Mouse (Mus musculus): ENCODE results near the gene Olfm2. TPM values are rescaled to one million over a fixed set of nuclear protein-coding genes. Genes with fewer than 3 reads are reported as not detected.
"Not testable (repeated sequence)": the region's sequence is repeated elsewhere in the genome, so short reads cannot be mapped to it uniquely, and the experiment has no call there.

Gene Olfm2
- total RNA-seq, 2 experiments from 2014 or later = 73.0 to 73.1 TPM

GRCm38 (mm10) chr9:20703832-20704380, 42.2 kb downstream of the Olfm2 start:
- DNase-seq (ENCODE audit: low spot score in 2 of 2) = peak in 1 of 2 experiments; percentile 52

GRCm38 (mm10) chr9:20697466-20697865, 48.7 kb downstream of the Olfm2 start:
- no peak for DNase-seq (ENCODE audit: low spot score in 2 of 2)

- no peak for DNase-seq (ENCODE audit: low spot score in 2 of 2)
Observed at GRCm38 (mm10) chr9:20696107-20696712, 49.9 kb downstream of the Olfm2 start.

DNA sequence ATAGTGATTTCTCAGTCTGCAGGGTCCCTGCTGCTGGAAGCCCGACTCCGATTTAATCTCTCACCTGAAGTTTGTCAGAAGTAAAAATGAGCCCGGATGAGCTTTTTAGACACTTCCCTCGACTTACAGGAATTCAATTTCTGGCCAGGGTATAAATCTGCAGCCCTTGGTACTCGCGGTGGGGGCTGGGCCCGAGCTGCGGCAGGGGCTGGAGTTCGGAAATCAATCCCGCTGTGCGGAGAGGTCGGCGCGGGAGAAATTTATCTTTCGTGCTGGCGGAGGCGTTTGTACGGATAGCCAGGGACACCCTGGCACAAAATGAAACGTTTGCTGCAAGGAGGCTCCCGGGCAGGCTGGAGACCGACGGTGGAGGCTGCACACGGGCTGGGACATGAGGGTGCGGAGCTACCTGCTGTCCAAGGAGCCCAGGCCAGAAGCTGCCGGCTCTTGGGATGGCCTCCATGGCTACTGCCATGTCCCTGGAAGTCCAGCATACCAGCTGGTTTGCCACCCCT, 51.4 kb downstream of the Olfm2 start:
- no peak for DNase-seq (ENCODE audit: low spot score in 2 of 2)

GRCm38 (mm10) chr9:20692863-20693262, 53.3 kb downstream of the Olfm2 start:
- DNase-seq (ENCODE audit: low spot score in 2 of 2) = no peak

DNA sequence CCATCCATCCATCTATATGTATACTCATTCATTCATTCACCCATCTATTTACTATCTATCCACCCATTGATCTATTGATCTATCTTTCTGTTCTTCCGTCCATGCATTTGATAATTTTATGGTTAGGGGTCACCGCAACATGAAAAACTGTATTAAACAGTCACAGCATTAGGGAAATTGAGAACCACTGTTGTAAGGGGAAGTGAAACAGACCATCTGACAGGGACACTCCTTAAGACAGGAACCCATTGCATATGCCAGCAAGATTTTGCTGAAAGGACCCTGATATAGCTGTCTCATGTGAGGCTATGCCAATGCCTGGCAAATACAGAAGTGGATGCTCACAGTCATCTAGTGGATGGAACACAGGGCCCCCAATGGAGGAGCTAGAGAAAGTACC, 55.7 kb downstream of the Olfm2 start:
- DNase-seq (ENCODE audit: low spot score in 2 of 2) = not testable (repeated sequence)

DNA sequence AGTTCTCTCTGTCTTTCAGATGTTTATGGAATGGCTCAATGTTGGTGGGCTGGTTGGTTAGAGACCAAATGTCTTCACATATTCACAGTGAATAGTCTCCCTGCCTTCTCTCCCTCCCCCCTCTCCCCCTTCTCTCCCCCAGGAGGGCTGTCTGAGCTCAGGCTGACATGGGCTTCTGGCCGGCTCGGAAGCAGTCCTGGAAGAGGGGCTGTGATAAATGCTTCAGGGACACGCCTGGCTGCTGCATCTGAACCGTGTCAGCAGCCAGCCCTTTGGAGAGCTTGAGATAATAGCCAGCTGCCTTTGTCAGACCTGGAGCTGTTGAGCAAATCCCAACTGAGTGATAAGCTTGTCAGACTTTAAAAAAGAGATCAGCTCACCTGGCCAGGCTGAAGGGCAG, 56.2 kb downstream of the Olfm2 start:
- no peak for DNase-seq (ENCODE audit: low spot score in 2 of 2)

DNA sequence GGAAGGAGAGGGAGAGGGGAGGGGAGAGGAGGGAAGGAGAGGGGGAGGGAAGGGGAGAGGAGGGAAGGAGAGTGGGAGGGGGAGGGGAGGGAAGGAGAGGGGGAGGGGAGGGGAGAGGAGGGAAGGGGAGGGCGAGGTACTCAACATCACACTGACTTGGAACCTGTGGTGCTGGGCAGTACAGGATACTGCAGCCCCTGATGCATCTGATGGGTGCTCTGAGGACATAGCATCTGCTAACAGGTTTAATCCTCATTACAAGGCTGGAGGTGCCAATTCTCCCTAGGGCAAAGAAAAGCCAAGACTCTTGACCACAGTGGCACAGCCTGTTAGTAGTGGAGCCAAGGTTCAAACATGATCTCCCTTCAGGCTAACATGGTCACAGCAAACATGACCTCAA, 56.7 kb downstream of the Olfm2 start:
- no peak for DNase-seq (ENCODE audit: low spot score in 2 of 2)

- no peak for DNase-seq (ENCODE audit: low spot score in 2 of 2)
Observed at GRCm38 (mm10) chr9:20685081-20685861, 60.9 kb downstream of the Olfm2 start.

GRCm38 (mm10) chr9:20682389-20682722, 63.8 kb downstream of the Olfm2 start:
- no peak for DNase-seq (ENCODE audit: low spot score in 2 of 2)

DNA sequence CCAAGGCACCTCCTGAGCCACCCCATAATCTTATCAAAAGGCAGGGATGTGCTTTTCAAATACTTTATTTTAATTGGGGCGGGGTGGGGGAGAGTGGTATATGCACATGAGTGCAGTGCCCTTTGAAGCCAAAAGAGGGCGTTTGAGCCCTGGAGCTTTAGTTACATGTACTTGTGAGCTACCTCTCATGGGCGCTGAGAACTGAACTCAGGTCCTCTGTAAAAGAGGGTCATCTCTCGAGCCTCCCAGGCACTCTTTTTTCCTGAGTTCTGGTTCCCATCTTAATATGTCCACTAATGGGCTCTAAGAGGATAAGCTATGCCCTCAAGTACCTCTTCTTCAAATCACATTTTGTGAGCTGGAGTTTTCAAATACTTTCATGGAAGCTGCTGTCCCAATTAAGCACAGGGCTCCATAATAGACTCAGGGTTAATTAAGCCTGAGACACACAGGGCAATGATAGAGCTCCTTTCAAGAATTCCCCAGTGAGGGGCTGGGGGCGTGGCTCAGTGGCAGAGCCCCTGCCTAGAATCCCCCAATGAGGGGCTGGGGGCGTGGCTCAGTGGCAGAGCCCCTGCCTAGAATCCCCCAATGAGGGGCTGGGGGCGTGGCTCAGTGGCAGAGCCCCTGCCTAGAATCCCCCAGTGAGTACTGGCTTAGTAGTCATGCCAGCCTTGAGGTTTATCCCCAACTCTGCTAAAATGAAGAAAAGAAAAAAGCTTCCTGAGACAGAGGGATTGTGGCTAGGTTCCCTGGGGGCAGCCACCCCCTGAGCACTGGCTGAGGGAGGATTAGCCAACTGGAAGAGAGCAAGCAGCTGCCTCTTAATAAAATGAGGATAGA, 64.4 kb downstream of the Olfm2 start:
- no peak for DNase-seq (ENCODE audit: low spot score in 2 of 2)

DNA sequence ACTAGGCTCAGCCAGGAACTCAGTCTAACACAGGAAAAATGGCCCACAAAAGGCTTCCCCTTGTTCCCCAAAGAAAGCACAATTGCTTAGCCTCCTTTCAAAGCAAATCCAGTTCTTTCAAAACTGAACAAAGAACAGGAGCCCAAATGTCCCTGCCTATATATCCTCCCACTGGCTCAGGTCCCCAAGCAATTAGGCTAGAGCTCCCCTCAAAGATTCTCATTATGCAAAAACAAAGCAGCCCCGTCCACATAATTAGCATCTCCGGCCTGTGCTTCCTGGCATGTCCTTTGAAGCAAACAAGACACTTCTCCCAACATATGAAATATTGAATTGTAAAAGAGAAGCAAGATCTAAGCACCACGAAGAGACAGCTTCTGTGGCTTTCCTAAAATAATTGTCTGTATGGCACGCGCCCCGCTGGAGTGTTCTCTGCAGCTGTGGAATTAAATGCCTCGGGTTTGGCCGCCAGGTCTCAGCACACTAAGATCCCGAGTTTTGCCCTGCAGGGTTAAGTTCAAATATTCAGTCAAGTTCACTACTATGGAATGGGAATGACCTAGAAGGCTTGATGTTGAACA, 65.7 kb downstream of the Olfm2 start:
- no peak for DNase-seq (ENCODE audit: low spot score in 2 of 2)

DNA sequence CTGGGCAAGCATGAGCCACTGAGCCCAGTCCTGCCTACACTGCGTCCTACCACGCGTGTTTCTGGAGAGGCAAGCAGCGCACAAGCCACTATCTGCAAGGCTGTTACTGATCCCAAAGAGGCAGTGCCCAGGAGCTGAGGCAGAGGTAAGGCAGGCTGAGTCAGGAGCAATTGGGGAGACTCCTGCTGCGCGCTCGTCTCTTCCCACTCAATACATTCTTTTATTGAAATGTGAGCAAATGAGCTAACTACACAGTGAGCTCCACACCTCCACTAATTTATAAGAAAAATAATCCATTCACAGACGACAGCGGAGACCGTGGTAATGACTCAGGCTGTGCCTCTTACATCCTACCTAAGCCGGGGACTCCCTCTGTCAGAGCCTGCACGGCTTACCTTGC, 68.3 kb downstream of the Olfm2 start:
- DNase-seq (ENCODE audit: low spot score in 2 of 2) = no peak

DNA sequence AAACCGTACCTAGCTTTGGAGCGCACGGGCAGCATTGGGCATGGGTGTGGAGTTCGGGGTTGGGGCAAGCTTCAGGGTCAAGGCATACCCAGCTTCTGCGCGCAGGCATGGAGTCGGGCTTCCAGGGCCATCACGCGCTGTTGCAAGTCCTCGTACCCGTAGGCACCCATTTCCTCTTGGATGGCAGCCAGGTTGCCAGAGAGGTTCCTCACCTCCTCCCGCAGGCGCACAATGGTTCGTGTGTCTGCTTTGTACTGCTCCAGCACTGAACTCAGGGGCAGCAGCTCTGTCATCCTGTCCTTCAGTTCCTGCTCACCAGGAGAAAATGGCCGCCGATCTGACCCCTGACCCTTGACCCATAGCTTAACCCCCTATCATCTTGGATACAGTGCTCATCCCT, 74.1 kb downstream of the Olfm2 start:
- DNase-seq (ENCODE audit: low spot score in 2 of 2) = no peak

DNA sequence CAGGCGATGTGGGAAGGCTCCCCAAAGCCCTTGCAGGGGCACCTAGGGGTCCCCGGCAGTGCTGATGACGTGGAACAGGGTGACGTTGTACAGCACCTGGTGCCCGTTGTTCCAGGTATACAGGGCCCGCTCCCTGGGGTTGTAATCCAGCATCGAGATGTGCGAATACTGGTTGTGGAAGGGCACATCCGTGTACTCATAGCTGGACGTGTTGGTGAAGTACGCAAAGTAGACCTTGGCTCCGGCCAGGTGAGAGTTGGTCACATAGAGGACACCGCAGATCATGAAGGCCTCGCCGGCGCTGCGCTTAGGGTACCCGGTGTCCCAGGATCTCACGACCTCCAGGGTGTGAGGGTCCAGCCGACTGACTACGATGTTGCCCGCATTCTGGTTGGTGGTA, 78.1 kb downstream of the Olfm2 start:
- no peak for DNase-seq (ENCODE audit: low spot score in 2 of 2)

DNA sequence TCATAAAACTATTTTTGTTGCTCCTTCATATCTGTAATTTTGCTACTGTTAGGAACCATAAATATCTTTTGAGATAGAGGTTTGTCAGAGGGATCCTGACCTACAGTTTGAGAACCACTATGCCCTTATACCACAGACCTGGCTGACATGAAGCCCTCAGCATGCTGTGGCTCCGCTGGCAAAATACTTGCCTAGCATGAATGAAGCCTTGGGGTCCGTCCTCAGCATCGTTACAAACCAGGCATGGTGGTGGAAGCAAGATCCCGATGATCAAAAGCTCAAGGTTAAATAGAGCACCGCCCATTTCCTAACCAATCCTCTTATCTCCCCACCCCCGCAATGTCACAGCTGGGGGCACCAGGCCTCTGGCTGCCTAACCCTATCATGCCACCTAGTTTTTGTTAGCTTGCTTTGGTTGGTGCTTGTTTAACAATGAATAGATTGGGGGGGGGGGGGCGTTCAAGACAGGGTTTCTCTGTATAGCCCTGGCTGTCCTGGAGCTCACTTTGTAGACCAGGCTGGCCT, 79.6 kb downstream of the Olfm2 start:
- DNase-seq (ENCODE audit: low spot score in 2 of 2) = no peak

- DNase-seq (ENCODE audit: low spot score in 2 of 2) = no peak
Observed at GRCm38 (mm10) chr9:20665925-20666324, 80.2 kb downstream of the Olfm2 start.

GRCm38 (mm10) chr9:20664982-20665637, 81.0 kb downstream of the Olfm2 start:
- no peak for DNase-seq (ENCODE audit: low spot score in 2 of 2)

DNA sequence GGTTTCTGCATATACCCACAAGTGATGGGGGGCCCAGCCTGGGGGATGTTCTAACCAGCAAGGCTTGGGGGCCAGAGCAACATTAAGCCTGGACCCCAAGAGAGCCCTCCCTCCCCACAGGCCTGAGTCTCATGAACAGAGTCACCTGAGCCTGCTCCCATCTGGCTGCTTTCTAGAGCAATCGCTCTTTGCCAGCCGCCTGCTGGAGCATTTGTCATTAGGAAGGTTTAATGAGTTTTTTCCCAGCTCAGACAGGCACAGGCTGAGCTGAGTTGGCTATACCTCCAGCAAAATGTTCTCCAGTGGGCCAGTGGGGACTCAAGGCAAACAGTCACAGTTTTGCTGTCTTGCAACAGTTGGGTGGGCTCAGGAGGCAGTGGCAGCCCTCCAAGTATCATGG, 81.8 kb downstream of the Olfm2 start:
- peak; percentile 69 to 80 for DNase-seq (ENCODE audit: low spot score in 2 of 2)

DNA sequence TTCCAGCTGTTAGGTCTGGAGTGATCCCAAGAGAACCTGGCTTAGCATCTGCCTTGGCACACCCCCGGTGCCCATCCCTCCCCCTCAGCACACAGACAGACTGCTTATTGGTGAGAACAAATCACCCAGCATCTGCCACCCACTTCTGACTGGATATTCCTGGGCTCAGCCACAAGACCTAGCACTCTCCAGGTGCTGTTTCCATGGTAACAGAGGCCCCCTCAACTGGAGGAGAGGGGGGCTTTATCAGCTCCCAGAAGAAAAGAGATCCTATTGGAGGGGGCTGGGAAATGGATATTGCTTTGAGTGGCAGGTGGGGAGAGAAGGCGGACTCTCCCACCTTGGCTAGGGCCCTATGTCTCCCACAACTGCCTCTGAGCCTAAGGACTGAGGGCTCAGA, 82.2 kb downstream of the Olfm2 start:
- peak; percentile 59 to 73 for DNase-seq (ENCODE audit: low spot score in 2 of 2)

Data from layer of hippocampus, postnatal 14 days (tissue).